Mouse (Mus musculus) adrenal gland, adult 18-20 months (tissue): ENCODE measurements around the gene R3hdml. TPM values are rescaled to one million over a fixed set of nuclear protein-coding genes. Genes with fewer than 3 reads are reported as not detected.
A peak's percentile ranks its signal among the peaks of the same experiment; 100 is the strongest.
"Not testable (repeated sequence)": the region's sequence is repeated elsewhere in the genome, so short reads cannot be mapped to it uniquely, and the experiment has no call there.

Source experiments
- DNase-seq, 2 experiments: peaks; one replicate each; pipeline ENCODE4 v3.0.0; 2021 to 2022; ENCODE audit warnings: low spot score in 2 of 2
- long read RNA-seq, 2 experiments: library from polyadenylated mRNA; stranded (forward); transcript quantifications; one replicate each; pipeline ENCODE4 v2.0.0; 2021
- total RNA-seq, 2 experiments: library from RNA; stranded (reverse); gene quantifications; 1 replicate in 1 of 2; 2 replicates in 1 of 2; pipeline ENCODE4 v1.2.3; 2021

Gene R3hdml
- total RNA-seq, result not detected
- long read RNA-seq, experiment 1, result 0 reads
- long read RNA-seq, experiment 2, result 0 reads

DNA sequence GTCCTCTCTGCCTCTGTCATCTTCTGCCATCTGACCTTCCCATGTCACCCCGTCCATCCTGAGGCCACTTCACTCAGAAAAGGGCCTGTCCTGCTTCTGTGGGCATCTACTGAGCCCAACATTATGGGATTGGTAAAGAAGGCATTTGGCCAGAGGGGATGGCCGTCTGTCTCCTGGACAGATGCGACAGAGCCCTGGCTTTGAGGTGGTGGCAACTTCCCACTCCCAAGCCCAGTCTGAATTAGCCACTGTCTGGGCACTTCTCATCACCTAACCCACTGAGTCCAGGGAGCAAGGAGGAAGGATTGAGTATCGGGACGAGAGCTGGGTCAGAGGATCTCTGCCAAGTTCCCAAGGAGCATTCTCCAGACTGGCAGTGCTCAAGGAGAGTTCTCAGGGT is at the start of gene R3hdml:
R3hdml (plus strand) TSS at position 301 of the 400 bp plus-strand sequence.
- DNase-seq, result no peak

DNA sequence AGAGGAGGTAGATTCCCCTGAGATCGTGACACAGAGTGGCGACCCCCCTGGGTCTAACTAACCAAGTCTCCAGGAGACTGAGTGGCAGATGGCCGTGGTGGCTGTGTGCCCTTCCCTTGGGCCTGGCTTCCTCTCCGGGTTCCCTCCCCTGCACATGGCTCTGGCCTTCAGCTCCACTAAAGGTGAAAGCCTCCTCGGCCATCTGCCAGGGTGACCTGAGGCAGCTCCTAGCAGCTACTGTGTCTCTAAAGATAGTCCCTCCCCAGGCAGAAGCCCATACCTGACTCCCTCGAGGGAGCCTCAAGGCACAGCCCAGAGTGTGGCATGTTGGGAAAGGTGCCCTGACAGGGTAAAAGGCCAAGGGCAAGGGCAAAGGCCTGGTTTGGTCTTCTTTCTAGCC is 48.6 kb upstream of the R3hdml start:
- no peak for DNase-seq

DNA sequence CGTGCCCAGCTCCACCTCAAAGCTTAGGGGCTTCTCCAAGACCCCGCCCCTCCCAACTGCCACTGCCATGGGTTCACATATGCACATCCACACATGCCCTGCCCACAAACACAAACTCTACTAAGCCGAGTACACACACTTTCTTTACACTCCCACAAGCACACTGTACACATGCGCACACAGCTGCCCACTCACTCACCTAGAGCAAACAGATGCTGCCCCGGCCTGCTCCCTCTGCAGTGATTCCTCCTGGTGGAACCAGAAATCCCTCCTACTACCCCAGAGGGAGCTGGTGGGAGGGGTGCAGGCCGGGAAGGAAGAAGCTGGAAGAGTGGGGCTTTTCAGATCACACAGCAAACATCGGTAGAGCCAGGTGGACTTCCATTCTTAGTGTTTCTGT is 48.1 kb upstream of the R3hdml start:
- DNase-seq, result no peak

DNA sequence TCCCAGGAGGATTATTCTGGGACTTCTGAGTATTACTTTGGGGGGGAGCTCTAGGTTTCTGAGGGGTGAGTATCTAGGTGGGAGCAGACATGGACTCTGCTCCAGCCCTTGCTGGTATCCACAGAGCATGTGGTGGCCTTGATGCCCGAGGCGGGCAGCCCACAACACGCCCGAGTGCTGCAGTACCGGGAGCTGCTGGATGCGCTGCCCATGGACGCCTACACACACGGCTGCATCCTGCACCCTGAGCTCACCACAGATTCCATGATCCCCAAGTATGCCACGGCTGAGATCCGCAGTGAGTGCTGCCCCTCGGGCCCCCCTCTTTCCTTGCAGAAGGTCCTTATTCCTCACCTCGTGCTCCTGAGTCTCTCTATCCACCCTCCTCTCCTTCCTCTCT is 44.7 kb upstream of the R3hdml start:
- DNase-seq, result no peak

DNA sequence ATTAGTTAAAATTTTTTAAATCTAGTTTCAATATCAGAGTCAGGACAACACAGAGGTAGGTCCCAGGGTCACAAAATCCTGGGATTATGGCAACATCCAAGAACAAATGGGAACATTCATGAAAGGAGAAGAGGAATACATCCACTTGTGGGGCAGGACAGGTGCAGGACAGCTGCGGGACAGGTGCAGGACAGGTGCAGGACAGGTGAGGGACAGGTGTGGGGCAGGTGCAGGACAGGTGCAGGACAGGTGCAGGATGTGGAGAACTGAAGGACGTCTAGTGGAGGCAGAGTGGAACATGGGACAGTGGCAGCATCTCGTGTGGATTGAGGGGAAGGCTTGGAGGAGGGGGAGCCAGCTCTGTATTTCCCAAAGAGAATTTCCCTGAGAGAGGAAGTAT is 42.8 kb upstream of the R3hdml start:
- no peak for DNase-seq

DNA sequence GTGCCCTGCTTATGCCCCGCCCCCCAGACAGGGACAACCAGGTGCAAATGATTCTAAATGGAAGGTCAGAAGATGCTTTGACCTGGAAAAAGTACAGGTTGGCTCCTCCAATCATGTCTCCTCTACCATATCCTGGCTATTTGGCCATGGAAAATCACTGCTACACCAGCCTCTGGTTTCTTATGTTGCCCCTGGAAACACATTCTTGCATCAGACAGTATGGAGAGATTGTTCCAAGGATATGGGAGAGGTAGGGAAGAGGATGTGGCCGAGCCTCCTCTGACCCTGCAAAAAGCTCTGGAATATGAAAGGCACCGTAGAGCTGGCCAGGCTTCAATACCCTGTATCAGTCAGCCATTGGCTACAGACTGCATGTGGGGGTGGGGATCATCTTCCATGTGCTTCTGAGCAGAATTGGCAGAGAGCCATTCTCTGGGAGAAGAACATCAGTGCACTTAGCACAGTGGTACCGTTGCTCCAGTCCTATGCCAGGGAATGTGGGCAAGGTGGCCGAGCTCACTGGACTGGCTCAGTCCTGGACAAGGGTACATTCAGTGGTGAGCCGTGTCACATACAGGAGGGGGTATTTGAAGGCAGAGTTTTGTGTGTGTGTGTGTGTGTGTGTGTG is 41.3 kb upstream of the R3hdml start:
- no peak for DNase-seq

DNA sequence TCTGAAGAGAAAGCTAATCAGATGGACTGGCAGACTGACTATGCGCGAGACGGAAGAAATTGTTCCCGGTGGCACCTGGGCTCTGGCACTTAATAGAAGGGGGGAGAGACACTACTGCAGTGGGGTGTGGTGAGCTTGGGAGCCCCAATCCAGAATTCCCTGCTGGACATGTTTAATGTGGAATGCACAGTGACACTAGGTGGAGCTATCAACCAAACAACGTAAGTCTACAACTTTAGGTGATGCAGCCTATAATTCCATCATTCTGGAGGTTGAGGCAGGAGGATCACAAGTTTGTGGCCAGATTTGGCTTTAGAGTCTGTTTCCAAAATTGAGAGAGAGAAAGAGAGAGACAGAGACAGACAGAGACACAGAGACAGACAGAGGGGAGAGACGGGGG is 39.4 kb upstream of the R3hdml start:
- DNase-seq, result no peak

DNA sequence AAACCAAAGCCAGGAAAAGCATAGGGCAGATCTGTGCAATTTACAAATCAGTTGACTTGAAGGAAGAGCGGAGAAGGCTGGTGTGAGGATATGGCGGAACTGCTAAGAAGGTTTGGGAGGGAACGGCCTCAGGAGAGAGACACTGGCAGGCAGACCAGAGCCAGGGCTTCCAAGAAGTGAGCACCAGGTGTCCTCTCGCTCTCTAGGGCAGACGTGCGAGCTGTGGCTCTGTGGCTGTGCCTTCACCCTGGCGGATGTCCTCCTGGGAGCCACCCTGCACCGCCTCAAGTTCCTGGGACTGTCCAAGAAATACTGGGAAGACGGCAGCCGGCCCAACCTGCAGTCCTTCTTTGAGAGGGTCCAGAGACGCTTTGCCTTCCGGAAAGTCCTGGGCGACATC is 38.7 kb upstream of the R3hdml start:
- DNase-seq, result no peak

- DNase-seq, result no peak
These were observed 33.4 kb upstream of the R3hdml start for GRCm38 (mm10) chr2:163458539-163459265.

DNA sequence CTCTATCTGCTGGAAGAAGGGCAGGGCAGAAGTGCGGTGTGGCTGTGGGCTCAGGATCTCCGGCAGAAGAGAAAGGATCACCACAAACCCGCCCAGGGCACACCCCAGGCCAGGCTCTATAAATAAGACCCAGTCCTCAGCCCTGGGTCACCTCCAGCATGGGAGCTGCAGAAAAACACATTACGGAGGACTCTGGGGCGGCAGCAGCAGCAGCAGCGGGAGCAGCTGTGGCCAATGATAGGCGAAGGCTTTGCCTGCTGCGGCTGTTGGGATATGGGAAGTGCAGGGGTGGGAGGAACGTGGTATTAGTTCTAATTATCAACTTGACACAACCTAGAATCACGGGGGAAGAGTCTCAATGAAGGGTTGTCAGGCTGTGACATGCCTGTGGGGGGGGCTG is 32.7 kb upstream of the R3hdml start:
- DNase-seq, result no peak

DNA sequence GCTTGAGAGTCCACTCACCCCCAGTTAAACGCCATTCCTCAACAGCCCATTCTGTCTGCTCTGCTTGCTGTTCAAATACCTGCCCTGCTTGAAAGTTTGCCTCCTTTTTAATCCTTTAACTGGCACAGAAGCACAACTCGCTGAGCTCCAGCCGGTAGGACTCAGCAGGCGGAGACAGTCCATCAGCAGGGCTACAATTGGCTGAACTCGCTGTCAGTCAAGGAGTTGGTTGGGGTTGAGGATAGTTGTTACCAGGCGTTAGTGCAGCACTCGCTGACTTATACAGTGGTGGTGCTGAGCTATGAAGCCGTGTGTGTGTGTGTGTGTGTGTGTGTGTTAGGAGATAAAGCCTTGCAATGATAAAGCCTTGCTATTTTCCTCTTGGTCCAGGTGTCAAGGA is 31.5 kb upstream of the R3hdml start:
- no peak for DNase-seq

- not testable (repeated sequence) for DNase-seq
These were observed 30.8 kb upstream of the R3hdml start for GRCm38 (mm10) chr2:163461307-163461706.

- DNase-seq, result no peak
These were observed 29.7 kb upstream of the R3hdml start for GRCm38 (mm10) chr2:163462386-163462785.

DNA sequence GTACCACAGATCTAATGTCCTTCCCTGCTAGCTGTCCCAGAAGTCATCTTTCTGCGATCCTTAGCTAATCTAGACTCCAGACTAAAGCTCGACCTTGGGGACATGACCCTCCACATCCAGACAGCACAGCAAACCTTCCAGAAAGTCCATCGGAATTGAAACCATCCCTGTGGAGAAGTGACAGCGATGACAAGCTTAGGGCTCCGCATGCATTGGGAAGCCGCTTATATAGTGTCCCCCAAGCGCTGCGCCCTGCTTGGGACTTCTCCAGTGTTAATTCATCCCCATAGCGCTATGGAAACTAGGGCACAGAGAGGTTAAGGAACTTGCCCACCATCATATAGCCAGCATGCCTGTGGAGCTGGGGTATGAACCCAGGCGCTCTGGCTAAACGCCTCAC is 29.3 kb upstream of the R3hdml start:
- no peak for DNase-seq

- no peak for DNase-seq
These were observed 28.8 kb upstream of the R3hdml start for GRCm38 (mm10) chr2:163463251-163463769.

DNA sequence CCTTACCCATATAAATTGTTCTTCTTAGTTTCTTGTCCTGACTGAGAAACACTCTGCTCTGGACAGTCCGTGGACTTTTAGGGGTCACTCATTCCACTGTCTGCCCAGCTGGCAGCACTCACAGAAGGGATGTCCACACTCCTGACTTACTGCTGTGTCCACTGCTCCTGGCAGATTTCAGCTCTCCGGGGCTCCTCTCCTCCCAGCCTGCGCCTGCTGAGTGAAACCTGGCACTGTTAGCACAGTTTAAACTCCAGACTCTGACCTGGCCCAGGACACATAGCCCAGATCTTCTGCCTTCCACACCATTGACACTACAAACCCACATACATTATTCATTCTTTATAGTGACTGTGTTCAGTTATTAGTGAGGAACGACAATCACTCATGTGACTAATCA is 28.1 kb upstream of the R3hdml start:
- DNase-seq, result no peak

- no peak for DNase-seq
These were observed 27.6 kb upstream of the R3hdml start for GRCm38 (mm10) chr2:163464562-163464961.

DNA sequence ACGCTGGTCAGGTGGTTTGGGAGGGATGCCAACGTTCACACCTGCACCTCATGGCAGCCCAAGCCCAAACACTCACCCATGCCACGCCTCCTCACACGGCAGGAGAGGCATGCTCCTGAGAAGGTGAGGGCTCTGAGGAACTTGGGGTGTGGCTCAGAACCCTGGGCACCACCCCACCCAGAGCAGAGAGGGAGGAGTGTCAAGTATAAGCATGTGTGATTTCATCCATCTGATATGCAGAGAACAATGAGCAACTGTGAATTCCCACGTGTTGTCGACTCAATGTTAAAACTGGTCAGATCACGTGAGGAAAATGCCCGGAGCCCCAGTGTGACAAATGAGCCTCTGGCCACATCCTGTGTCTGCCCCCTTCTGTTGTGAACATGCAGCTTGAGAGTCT is 25.3 kb upstream of the R3hdml start:
- no peak for DNase-seq

DNA sequence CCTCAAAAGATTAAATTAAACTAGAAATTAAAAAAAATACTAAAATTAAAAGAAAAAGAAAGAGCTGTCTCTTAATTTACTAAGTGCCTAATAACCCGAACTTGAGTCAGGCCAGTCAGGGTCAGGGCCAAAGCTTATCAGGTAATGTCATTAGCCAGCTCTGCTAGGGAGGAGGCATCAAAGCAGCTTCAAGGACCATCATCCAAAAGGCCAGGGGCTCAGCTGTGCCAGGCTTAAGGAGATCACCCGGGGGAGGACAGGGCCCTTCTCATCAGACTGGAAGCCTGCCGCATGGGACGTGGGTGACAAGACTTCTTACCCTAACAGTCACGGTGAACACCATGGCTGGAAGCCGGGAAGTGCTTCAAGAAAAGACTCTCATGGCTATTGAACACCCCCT is 24.5 kb upstream of the R3hdml start:
- DNase-seq, result peak in 1 of 2 experiments; percentile 50

DNA sequence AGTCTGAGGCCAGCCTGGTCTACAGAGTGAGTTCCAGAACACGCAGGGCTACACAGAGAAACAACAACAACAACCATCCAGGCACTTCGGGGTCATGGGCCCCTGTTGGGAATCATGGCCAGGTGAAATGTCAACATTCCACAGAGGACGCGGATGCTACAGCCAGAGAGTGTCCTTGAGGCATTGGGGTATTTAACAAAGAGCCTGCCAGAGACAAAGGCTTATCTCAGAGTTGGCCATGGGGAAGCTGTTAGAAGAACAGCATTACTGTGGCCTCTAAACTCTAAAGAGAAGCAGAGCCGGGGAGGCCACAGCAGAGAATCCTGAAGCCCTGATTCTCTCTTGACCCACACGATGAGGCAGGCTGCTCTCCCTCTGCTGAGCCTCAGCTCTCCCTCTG is 23.3 kb upstream of the R3hdml start:
- no peak for DNase-seq

- no peak for DNase-seq
These were observed 22.4 kb upstream of the R3hdml start for GRCm38 (mm10) chr2:163469711-163470110.

GRCm38 (mm10) chr2:163471136-163471535 is 21.0 kb upstream of the R3hdml start:
- DNase-seq, result peak in 1 of 2 experiments; percentile 38
